Mouse (Mus musculus): ENCODE measurements at regions not wholly inside any gene's neighbourhood (a gene's known extent, or its start where the extent isn't known, plus 50 kb on each side); places are given as distances from the start of the nearest gene placed in this dataset.

- TF ChIP-seq CTCF (IDR thresholded peaks at IDR 0.05; ENCODE audit: insufficient read depth, low read length): no peak
- TF ChIP-seq POLR2A (IDR thresholded peaks at IDR 0.05; ENCODE audit: borderline replicate concordance, extremely low read depth, low read depth, low read length): no peak
These were observed 263.8 kb upstream of the Myo3a start for GRCm38 (mm10) chr2:21963343-21964026.

Data from lung, adult 2 months (tissue).